Mouse (Mus musculus): ENCODE results near the gene Frat2.

Frat2 gene

GRCm38 (mm10) chr19:41842706-41843105 is 5.2 kb downstream of the Frat2 start:
- DNase-seq: no peak

DNA sequence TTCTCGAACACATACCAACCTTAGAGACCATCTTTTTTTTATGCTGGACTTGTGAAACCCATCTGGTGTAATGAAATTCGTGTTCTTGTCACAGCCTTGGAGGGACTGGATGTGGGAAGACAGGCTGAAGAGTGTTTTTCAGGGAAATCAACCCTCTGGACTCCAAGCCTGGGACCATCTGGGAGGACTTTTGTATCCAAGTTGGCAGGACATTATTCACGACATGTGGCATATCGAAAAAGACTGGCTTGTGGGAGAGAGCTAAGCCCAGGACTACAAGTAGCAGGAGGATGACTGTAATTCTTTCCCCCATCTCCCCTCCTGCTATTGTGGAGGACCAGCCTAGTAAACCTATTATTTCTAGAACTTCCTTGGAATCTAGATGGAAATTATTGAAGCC is 5.7 kb downstream of the Frat2 start:
- no peak for DNase-seq

- DNase-seq: no peak
These were observed 6.7 kb downstream of the Frat2 start for GRCm38 (mm10) chr19:41841105-41841750.

- no peak for DNase-seq
These were observed 8.2 kb downstream of the Frat2 start for GRCm38 (mm10) chr19:41839685-41840084.

DNA sequence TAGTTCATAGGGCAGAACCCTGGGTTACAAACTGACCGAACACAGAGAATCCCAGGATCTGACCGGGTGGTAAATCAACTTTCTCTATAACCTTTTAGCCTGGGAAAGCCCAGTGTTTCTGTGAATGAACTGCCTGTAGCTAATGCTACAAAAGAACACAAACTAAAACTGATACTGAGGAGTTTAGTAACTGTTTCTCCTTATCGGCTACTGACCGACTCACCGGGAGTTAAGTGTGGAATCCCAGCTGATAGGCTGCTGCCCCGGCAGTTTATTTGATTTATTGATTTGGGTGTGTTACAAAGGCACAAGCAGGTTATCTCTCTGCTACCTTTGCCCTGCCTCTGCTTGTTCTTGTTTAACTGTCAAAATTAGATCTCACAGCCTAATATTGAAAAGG is 9.1 kb downstream of the Frat2 start:
- no peak for DNase-seq

DNA sequence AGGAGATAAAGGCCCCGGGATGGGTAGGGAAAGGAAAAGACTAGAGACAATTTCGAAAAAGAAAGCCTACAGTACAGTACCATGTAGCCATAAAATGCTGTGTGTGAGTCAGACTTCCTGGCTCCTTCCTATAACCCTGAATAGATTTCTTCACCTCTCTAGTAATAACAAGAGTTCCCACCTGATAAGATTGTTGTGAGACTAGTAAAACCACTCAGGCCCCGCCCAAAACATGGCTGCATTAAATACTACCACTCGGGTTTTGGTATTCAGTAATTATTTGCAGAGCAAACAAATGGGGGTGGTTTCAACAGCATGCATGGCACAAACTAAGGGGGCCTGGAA is 10.0 kb downstream of the Frat2 start:
- DNase-seq: no peak

GRCm38 (mm10) chr19:41837194-41837916 is 10.6 kb downstream of the Frat2 start:
- DNase-seq: no peak

GRCm38 (mm10) chr19:41836719-41837118 is 11.2 kb downstream of the Frat2 start:
- no peak for DNase-seq

DNA sequence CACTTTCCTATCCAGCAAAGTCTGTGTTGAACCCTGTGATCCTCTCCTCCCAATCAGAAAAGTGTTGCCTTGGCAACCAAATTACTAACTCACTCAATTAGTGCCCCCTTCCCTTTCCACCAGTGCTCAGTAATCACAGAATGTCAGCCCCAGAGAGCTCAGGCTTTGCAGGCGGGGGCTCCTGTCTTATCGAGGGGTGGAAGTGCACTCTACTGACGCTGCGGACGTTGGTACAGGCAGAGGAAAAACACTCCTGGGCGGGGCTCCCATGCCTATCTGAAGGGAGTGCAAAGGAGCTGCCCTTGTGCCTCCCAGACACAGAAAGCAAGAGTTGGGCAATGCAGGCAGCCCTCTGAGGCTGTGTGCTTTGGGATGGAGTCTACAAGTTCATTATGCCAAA is 12.1 kb downstream of the Frat2 start:
- peak; percentile 54 for DNase-seq

DNA sequence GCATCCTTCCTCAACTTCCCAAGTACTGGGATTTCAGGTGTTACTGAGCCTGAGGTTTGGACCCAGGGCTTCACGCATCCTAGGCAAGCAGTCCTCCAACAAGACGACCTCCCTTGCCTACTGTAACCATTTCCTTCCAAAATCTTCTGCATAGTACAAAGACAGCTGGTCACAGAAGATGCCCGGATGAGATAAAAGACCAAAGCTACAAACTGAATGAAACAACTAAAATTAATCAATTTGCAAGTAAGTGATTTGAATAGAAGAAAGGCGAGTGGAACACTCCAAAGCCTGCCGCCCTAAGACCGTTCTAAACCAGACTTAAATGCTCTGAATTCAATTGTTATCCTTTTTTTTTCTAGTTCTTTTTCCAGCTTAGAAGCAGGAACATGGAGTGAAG is 12.5 kb downstream of the Frat2 start:
- DNase-seq: no peak

DNA sequence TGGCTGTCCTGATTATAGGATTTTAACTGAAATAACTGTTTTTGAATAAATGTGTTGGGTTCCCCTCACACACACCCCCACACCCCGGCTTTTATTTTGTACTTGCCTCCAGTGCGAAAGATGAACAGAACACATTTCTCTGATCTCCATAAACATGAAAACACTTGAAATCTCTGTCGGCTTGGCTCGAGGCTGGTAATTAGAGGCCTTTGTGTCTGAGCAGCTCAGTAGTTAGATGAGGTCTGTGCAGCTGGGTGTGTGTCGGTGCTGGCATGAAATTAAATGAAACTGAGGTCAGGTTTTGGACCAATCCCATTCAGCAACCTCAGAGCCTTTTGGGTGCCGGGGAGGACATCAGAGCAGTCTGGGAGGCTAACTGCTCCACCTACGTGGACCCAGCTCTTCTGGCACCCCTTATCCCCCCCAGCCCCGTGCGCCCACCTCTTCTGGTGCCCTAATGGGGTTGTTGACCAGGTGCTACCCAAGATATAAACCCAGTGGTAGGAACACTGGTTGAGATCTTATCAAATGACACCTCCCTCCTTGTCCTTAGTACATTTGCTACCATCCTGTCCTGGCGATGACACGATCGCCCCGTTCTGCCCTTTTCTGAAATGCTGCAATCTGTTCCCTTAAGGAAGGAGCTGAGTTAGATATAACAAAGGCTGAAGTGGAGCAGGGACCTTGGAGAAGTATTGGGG is 15.3 kb downstream of the Frat2 start:
- DNase-seq: no peak

DNA sequence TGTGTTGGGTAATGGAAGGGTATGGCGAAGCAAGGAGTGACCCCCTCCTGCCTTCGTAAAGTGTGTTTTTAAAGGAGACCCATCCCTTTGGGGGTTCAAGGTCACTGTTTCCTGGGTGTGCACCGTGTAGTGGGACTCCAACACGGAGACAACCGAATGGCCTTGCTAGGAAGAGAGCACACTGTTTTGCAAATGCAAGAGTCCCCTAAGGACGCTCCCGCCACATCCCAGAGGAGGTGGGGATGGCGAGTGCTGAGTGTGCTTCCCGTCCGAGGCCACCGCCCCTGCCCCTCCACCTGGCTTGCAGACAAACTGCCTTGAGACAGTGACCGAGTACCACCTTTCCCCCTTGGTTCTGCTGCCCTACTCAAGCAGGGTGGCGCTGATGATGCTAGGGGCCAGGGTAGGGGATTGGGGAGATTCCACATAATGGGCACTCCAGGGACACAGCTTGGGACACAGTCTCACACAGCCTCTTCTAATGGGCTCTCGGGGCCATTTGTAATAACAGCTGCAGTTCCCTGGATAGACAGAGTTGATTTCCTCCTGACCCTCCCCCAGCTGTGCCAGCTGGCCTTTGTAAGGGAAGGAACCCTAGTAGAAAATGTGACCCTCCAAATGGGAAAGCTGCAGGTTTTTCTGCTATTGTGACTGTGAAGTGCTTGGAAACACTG is 16.1 kb downstream of the Frat2 start:
- DNase-seq: peak; percentile 24

- peak; percentile 22 for DNase-seq
These were observed 16.8 kb downstream of the Frat2 start for GRCm38 (mm10) chr19:41831101-41831570.

DNA sequence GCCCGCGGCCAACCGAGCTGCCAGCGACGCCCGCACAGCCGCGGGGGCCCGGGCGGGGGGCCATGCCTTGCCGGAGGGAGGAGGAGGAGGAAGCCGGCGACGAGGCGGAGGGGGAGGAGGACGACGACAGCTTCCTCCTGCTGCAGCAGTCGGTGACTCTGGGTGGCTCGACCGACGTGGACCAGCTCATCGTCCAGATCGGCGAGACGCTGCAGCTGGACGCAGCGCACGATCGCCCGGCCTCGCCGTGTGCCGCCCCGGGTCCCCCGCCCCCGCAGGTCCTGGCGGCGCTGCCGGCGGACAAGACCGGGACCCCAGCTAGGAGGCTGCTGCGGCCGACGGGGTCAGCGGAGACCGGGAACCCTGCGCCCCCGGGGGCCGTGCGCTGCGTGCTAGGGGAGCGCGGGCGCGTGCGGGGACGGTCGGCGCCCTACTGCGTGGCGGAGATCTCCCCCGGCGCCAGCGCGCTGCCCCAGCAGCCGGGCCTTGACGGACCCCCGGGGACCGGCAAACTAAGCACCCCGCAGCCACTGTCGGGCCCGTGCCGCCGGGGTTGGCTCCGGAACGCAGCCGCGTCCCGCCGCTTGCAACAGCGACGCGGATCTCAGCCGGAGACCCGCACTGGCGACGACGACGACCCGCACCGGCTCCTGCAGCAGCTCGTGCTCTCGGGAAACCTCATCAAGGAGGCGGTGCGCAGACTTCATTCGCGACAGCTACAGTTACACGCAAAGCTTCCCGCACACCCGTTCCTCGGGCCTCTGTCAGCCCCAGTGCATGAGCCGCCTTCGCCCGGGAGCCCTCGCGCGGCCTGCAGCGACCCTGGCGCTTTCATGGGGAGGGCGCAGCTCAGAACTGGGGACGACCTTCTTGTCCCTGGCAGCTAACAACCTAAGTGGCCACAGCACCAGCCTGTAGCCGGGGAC is 17.6 kb downstream of the Frat2 start:
- DNase-seq: peak; percentile 89

GRCm38 (mm10) chr19:41829381-41830105 is 18.4 kb downstream of the Frat2 start, which contains the start of gene Frat1:
Gene Frat1 (plus strand): TSS chr19:41829970.
- peak; percentile 92 for DNase-seq

DNA sequence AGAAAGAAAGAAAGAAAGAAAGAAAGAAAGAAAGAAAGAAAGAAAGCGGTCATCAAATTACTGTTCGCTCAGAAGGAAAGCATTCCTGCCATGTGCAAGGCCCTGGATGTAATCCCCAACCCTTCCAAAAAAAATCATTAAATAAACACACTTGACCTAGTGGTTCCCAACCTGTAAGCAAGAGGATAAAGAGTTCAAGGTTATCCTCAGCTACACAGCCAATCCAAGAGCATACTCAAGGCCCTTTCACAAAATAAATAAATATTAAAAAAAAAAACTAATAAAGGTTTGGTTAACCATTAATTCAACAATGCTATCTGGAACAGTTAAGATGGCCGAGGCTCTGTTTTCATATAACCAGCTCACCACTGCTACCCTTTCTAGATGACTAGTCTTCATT is 19.0 kb downstream of the Frat2 start:
- no peak for DNase-seq

GRCm38 (mm10) chr19:41826529-41826928 is 21.4 kb downstream of the Frat2 start:
- DNase-seq: no peak

GRCm38 (mm10) chr19:41824950-41825349 is 23.0 kb downstream of the Frat2 start:
- no peak for DNase-seq

DNA sequence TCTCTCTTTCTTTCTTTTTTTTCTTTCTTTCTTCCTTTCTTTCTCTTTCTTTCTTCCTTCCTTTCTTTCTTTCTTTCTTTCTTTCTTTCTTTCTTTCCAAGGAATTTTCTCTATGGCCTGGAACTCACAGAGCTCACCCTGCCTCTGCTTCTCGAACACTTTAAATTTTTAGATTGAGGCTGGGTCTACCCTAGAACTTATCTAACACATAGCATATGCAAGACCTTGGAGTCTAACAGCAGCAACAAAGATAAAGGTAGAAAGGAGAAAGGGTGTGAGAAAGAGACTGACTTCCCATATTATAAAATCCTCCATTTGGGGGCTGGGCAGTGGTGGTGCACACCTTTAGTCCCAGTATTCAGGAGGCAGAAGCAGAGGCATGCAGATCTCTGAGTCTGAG is 25.3 kb downstream of the Frat2 start:
- no peak for DNase-seq

DNA sequence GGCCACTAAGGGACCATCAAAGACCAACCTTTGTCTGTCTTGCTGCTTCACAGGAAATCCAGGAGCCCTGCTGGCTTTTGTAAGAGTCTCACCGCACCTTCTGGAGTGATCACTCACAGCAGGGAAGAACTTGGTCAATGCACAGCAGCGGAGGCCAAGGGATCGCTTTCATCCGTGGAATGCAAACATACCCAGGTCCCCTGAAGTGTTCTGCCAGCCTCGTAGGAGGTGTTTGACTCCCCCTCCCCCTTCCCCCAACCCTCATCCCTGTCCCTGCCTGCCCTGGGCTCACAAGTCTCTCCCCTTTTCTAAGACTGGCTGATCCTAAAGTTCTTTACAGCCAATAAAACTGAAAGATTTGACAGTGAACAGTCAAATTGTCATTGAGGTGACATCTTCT is 26.5 kb downstream of the Frat2 start:
- no peak for DNase-seq

DNA sequence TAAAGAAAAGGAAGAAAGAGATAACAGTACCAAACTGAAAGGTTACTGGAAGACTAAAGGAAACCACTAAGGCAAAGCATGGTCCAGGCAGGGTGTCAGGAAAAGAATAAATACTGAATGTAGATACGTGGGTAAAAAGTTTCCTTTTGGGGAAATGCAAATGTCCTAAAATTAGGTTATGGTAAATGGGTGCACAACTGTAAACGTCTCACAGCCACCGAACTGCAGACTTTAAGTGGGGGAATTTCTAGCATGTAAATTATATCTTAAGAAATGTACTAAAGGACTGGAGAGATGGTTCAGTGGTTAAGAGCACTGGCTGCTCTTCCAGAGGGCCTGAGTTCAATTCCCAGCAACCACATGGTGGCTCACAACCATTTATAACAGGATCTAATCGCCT is 29.2 kb downstream of the Frat2 start:
- DNase-seq: no peak

DNA sequence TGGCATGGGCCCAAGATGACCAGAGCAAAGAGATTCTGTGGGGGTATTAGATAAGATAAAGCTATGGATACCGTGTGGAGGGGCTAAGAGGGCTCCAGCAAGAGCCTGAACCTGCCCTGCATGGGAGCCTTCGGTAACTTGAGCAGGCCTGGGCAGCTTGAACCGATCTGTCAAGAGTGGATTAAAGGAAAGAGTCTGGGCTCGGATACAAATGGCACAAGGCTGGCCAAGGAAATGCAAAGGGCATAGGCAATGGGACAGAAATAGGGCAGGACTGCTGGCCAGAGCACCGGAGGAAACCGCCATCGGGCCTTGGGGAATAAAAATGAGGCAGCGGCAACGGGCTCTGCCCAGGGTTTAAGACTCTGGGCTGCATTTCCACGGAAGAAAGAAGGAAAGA is 30.6 kb downstream of the Frat2 start:
- no peak for DNase-seq
